In the genomic region with DNA sequence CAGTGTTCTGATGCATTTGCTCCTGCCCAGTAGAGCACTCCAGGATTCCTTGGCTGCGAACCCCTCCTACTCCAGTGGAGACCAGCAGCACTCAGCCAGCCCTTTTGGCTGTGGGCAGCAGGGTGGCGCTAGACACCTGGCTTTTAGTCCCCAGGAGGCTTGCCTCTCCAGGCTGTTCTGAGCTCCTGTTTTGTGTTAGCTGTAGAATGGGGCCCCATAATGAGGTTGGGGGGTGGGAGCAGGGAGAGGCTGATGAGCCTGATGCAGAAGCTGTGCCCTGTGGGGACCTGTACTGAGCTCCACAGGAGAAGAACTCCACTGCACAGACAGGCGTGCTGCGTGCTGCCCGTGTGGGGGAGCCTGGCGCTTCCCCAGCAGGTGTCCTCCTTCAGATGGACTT, we compare ENCODE assay signal across 9 mouse cellular contexts. TPM values are rescaled to one million over a fixed set of nuclear protein-coding genes. Genes with fewer than 3 reads are reported as not detected.
DNase-seq lines count a peak whose midpoint lies in the region; ATAC-seq and TF ChIP-seq lines count a peak whose summit lies in the region.
"Had no signal": no experiment of that assay in that cellular context is flagged by ENCODE, and none has a peak within 500 bp of the region (broad histone marks: within the 10 kb centered on the region; RNA-seq: fewer than 3 reads in every experiment).

No protein-coding gene starts in this region.

- H3K36me3 ChIP-seq in ES-Bruce4 (ENCODE audit: control insufficient read depth, insufficient read depth, low read length, poor library complexity, severe bottlenecking): no peaks in the 10 kb centered on the region
- no peaks in the 10 kb centered on the region for H3K36me3 ChIP-seq in intestine, embryonic 14.5 days (ENCODE audit: control insufficient read depth, insufficient read depth, low read length)
- H3K36me3 ChIP-seq in midbrain, embryonic 12.5 days: no peaks in the 10 kb centered on the region

- TF ChIP-seq POLR2A in ES-Bruce4 (IDR thresholded peaks at IDR 0.05; ENCODE audit: insufficient read depth, low read length): no peak

- no peak for TF ChIP-seq EP300 in ES-Bruce4 (IDR thresholded peaks at IDR 0.05; ENCODE audit: insufficient read depth, low read depth, low read length)

- intact Hi-C loops in gastrocnemius, postnatal 14 days (cut with DNase I; ENCODE audit: low total_unique reads): no loop called here

- no peaks in the 10 kb centered on the region for H3K27me3 ChIP-seq in ES-Bruce4 (ENCODE audit: control insufficient read depth, insufficient read depth, low read length, poor library complexity, severe bottlenecking)
- H3K27me3 ChIP-seq in intestine, embryonic 14.5 days (replicated peaks; ENCODE audit: control insufficient read depth, insufficient read depth, low read length): no peaks in the 10 kb centered on the region
- no peaks in the 10 kb centered on the region; the same call in none of the 2 replicates for H3K27me3 ChIP-seq in midbrain, embryonic 12.5 days

- no peaks in the 10 kb centered on the region for H3K9me3 ChIP-seq in ES-Bruce4 (replicated peaks; ENCODE audit: control insufficient read depth, insufficient read depth, low read length, poor library complexity, severe bottlenecking)
- H3K9me3 ChIP-seq in intestine, embryonic 14.5 days (ENCODE audit: control insufficient read depth, low read length): no peaks in the 10 kb centered on the region
- H3K9me3 ChIP-seq in midbrain, embryonic 12.5 days: no peaks in the 10 kb centered on the region
- H3K9me3 ChIP-seq: G1E had no signal

- no peak overlapping the region for H3K9ac ChIP-seq in ES-Bruce4 (ENCODE audit: low read depth, poor library complexity, severe bottlenecking)
- no peak overlapping the region for H3K9ac ChIP-seq in intestine, embryonic 14.5 days (ENCODE audit: low read length)
- H3K9ac ChIP-seq in midbrain, embryonic 12.5 days (replicated peaks): no peak overlapping the region

- peaks cover 2% of the 10 kb centered on the region for H3K4me1 ChIP-seq in ES-Bruce4 (ENCODE audit: control insufficient read depth, insufficient read depth, low read length)
- peaks cover 19% of the 10 kb centered on the region for H3K4me1 ChIP-seq in intestine, embryonic 14.5 days (replicated peaks; ENCODE audit: control insufficient read depth, insufficient read depth, low read length)
- H3K4me1 ChIP-seq in midbrain, embryonic 12.5 days: peaks cover 52% of the 10 kb centered on the region

- peak; percentile 64 for TF ChIP-seq CTCF in ES-Bruce4 (IDR thresholded peaks at IDR 0.05; ENCODE audit: low read depth, low read length)

- H3K27ac ChIP-seq in ES-Bruce4 (ENCODE audit: insufficient read depth, low read length): no peak overlapping the region
- no peak overlapping the region for H3K27ac ChIP-seq in intestine, embryonic 14.5 days (ENCODE audit: low read depth)
- H3K27ac ChIP-seq in midbrain, embryonic 12.5 days (replicated peaks): peak overlapping the region; percentile 54; the same call in 1 of the 2 replicates

- 0 out of 2 replicates have a peak, but pooled peaks have one; percentile 65 for ATAC-seq in intestine, embryonic 14.5 days (replicated peaks; ENCODE audit: low FRiP score, low TSS enrichment, low read depth)
- ATAC-seq in midbrain, embryonic 12.5 days (ENCODE audit: low FRiP score, low read depth): peak; percentile 74; the same call in 1 of the 2 replicates
- no peak for ATAC-seq in megakaryocyte-erythroid progenitor cell, adult 5-6 weeks (replicated peaks; ENCODE audit: low FRiP score, low TSS enrichment, poor library complexity, severe bottlenecking)

- DNase-seq in gastrocnemius, postnatal 14 days: peak; percentile 46
- DNase-seq in gastrocnemius, postnatal 4 days (ENCODE audit: low spot score in 2 of 2): no peak
- peak; percentile 72 for DNase-seq in embryo, embryonic 11 days
- DNase-seq in intestine, embryonic 14.5 days (ENCODE audit: low spot score): peak; percentile 66
- DNase-seq in layer of hippocampus, adult 9-10 months (ENCODE audit: low spot score): no peak

- H3K4me2 ChIP-seq in intestine, embryonic 14.5 days (ENCODE audit: low read length): no peak overlapping the region
- no peak overlapping the region for H3K4me2 ChIP-seq in midbrain, embryonic 12.5 days (replicated peaks)

- H3K4me3 ChIP-seq in ES-Bruce4 (ENCODE audit: low read depth, low read length): no peak overlapping the region
- H3K4me3 ChIP-seq in intestine, embryonic 14.5 days (ENCODE audit: low read depth, low read length): no peak overlapping the region
- H3K4me3 ChIP-seq in midbrain, embryonic 12.5 days: no peak overlapping the region

- WGBS in intestine, embryonic 14.5 days: 18% methylated on average over 6 of the region's 6 CpGs
- WGBS in midbrain, embryonic 12.5 days: 9% methylated on average over 6 of the region's 6 CpGs

RNA-seq across cellular contexts. Expression of a gene that starts 59.9 kb away (rescaled TPM):
- total RNA-seq in gastrocnemius, postnatal 14 days (2021): 10 to 100 TPM; 22.5 to 25.9 TPM
- 10 to 100 TPM; 33.6 to 39.9 TPM for total RNA-seq in gastrocnemius, postnatal 4 days (2021)
- polyA plus RNA-seq in ES-Bruce4 (2011; ENCODE audit: insufficient read depth, insufficient read length, low read depth, missing spikeins): 68.0 and 71.4 TPM in 2 replicates
- polyA plus RNA-seq in intestine, embryonic 14.5 days (2014; fragmentation: Nextera tagmentation; extraction: Ambion mirVana): 93.0 and 94.1 TPM in 2 replicates
- polyA plus RNA-seq in midbrain, embryonic 12.5 days (2016; fragmentation: Nextera tagmentation; extraction: Ambion mirVana): 124 TPM in 2 replicates
- 48.8 and 56.3 TPM in 2 replicates for total RNA-seq in megakaryocyte-erythroid progenitor cell, adult 5-6 weeks (2014; fragmentation: Nextera tagmentation)
- 54.6 and 74.4 TPM in 2 replicates for total RNA-seq in megakaryocyte-erythroid progenitor cell, adult 5-6 weeks (2017)

Comparison
In these comparisons a context has a peak if more than half of its experiments do, and no peak if none do; other contexts are left out.
1. DNase-seq: peak in gastrocnemius, postnatal 14 days (single experiment), embryo, embryonic 11 days (single experiment) and intestine, embryonic 14.5 days (single experiment); none in gastrocnemius, postnatal 4 days (0 of 2) and layer of hippocampus, adult 9-10 months (single experiment).